Mouse (Mus musculus): Measurements from ENCODE around the gene Fbxl18.

DNA sequence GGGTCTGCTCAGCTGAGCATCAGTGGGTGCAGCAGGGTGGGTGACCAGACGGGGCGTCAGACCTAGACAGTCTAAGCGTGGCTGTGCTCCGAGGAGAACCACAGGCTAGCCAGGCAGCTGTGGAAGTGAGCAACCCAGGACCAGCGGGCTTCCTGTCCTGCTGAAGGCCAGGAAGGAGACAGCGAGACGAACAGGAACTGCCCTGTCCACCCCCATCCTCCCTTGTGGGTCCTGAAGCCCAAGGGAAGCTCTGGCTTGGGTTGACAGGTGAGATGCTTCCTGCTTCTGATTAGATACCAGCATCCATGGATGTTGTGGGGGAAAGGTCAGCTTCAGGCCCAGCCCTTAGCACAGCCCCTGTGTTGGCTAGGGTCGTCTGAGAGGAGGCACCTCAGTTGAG, 13.3 kb downstream of the Fbxl18 start:
- TF ChIP-seq CTCF (IDR thresholded peaks at IDR 0.05; ENCODE audit: control insufficient read depth, insufficient read depth, low read length) (no peak), POLR2A (IDR thresholded peaks at IDR 0.05; ENCODE audit: borderline replicate concordance, control insufficient read depth, low read depth, low read length) (no peak)
